Mouse (Mus musculus) forebrain, embryonic 15.5 days (tissue): ENCODE data around the gene Fcrl1. TPM values are rescaled to one million over a fixed set of nuclear protein-coding genes. Genes with fewer than 3 reads are reported as not detected.
A peak's percentile ranks its signal among the peaks of the same experiment; 100 is the strongest.

Experiments
- ATAC-seq: fragments of 200-750 bp; cut with Nextera tagmentation; replicated peaks from 2 replicates; pipeline ENCODE4 v1.8.0; 2017; ENCODE audit warnings: mild to moderate bottlenecking, moderate TSS enrichment, moderate library complexity
- H3K27ac ChIP-seq: fragments of 300-500 bp; sonication (generic); replicated peaks from 2 replicates; pipeline ENCODE4 v1.5.1; 2015; ENCODE audit warnings: mild to moderate bottlenecking, inconsistent platforms
- H3K27me3 ChIP-seq: fragments of 300-500 bp; sonication (generic); 2 replicates; pipeline ENCODE4 v1.6.1; 2015; ENCODE audit warnings: inconsistent platforms
- H3K36me3 ChIP-seq: fragments of 300-500 bp; sonication (generic); 2 replicates; pipeline ENCODE4 v1.6.1; 2015; ENCODE audit warnings: mild to moderate bottlenecking, inconsistent platforms
- H3K4me1 ChIP-seq: fragments of 300-500 bp; sonication (generic); 2 replicates; pipeline ENCODE4 v1.6.1; 2015; ENCODE audit warnings: inconsistent platforms
- H3K4me2 ChIP-seq: fragments of 300-500 bp; sonication (generic); replicated peaks from 2 replicates; pipeline ENCODE4 v1.6.1; 2015; ENCODE audit warnings: mild to moderate bottlenecking, inconsistent platforms
- H3K4me3 ChIP-seq: fragments of 300-500 bp; sonication (generic); 2 replicates; pipeline ENCODE4 v1.5.1; 2015; ENCODE audit warnings: mild to moderate bottlenecking, inconsistent platforms
- H3K9ac ChIP-seq: fragments of 300-500 bp; sonication (generic); replicated peaks from 2 replicates; pipeline ENCODE4 v1.6.1; 2015; ENCODE audit warnings: mild to moderate bottlenecking, inconsistent platforms
- H3K9me3 ChIP-seq: fragments of 300-500 bp; sonication (generic); 2 replicates; pipeline ENCODE4 v1.6.1; 2016; ENCODE audit warnings: inconsistent platforms
- WGBS: fragments of 180-500 bp; shearing (Covaris S2); methylation state at CpG from one replicate; pipeline ENCODE4 v1.1.7; 2015; ENCODE audit warnings: mixed read lengths; 5-methylcytosine and 5-hydroxymethylcytosine counted together
- polyA plus RNA-seq: library from polyadenylated mRNA; unstranded; fragments of >200 nt; fragmentation: Nextera tagmentation; extraction: Ambion mirVana; gene quantifications from 2 replicates; pipeline ENCODE4 v1.2.1, GENCODE M21; 2015

Fcrl1 gene
- polyA plus RNA-seq, 1 experiment from 2014 or later: not detected

- ATAC-seq: no peak
- 70% methylated on average over 7 of the region's 7 CpGs for WGBS
- Histone ChIP-seq H3K4me3 (no peak overlapping the region), H3K27ac (no peak overlapping the region), H3K4me1 (no peaks in the 10 kb centered on the region), H3K4me2 (no peak overlapping the region), H3K9me3 (no peaks in the 10 kb centered on the region), H3K9ac (no peak overlapping the region), H3K36me3 (no peaks in the 10 kb centered on the region), H3K27me3 (no peaks in the 10 kb centered on the region)
These were observed 5.9 kb downstream of the Fcrl1 start for GRCm38 (mm10) chr3:87381806-87382712.

- H3K9ac ChIP-seq: no peak overlapping the region
- no peak overlapping the region for H3K4me3 ChIP-seq
- 95% methylated on average over 3 of the region's 3 CpGs for WGBS
- ATAC-seq: no peak
- no peaks in the 10 kb centered on the region for H3K36me3 ChIP-seq
- no peak overlapping the region for H3K4me2 ChIP-seq
- no peaks in the 10 kb centered on the region for H3K27me3 ChIP-seq
- H3K27ac ChIP-seq: no peak overlapping the region
- no peaks in the 10 kb centered on the region for H3K9me3 ChIP-seq
- H3K4me1 ChIP-seq: no peaks in the 10 kb centered on the region
These were observed 7.1 kb downstream of the Fcrl1 start for GRCm38 (mm10) chr3:87383308-87383707.

- no peak overlapping the region for H3K4me2 ChIP-seq
- H3K36me3 ChIP-seq: no peaks in the 10 kb centered on the region
- no peaks in the 10 kb centered on the region for H3K9me3 ChIP-seq
- H3K9ac ChIP-seq: no peak overlapping the region
- no peak overlapping the region for H3K27ac ChIP-seq
- 88% methylated on average over 9 of the region's 9 CpGs for WGBS
- H3K27me3 ChIP-seq: no peaks in the 10 kb centered on the region
- no peak overlapping the region for H3K4me3 ChIP-seq
- ATAC-seq: no peak
- H3K4me1 ChIP-seq: no peaks in the 10 kb centered on the region
These were observed 8.9 kb downstream of the Fcrl1 start for GRCm38 (mm10) chr3:87385105-87385504.

GRCm38 (mm10) chr3:87390935-87391334 is 14.7 kb downstream of the Fcrl1 start:
- H3K4me1 ChIP-seq: no peaks in the 10 kb centered on the region
- H3K36me3 ChIP-seq: no peaks in the 10 kb centered on the region
- no peaks in the 10 kb centered on the region for H3K27me3 ChIP-seq
- H3K9ac ChIP-seq: no peak overlapping the region
- ATAC-seq: no peak
- H3K27ac ChIP-seq: no peak overlapping the region
- no peak overlapping the region for H3K4me3 ChIP-seq
- no peaks in the 10 kb centered on the region for H3K9me3 ChIP-seq
- H3K4me2 ChIP-seq: no peak overlapping the region
- 73% methylated on average over 1 of the region's 1 CpGs for WGBS

GRCm38 (mm10) chr3:87398809-87399208 is 22.6 kb downstream of the Fcrl1 start:
- H3K9me3 ChIP-seq: no peaks in the 10 kb centered on the region
- no peak overlapping the region for H3K27ac ChIP-seq
- no peak overlapping the region for H3K4me3 ChIP-seq
- no peaks in the 10 kb centered on the region for H3K27me3 ChIP-seq
- H3K9ac ChIP-seq: no peak overlapping the region
- no peaks in the 10 kb centered on the region for H3K4me1 ChIP-seq
- no peak overlapping the region for H3K4me2 ChIP-seq
- no peak for ATAC-seq
- no peaks in the 10 kb centered on the region for H3K36me3 ChIP-seq
- 56% methylated on average over 4 of the region's 4 CpGs for WGBS

- Histone ChIP-seq H3K4me2 (no peak overlapping the region), H3K27me3 (no peaks in the 10 kb centered on the region), H3K36me3 (no peaks in the 10 kb centered on the region), H3K9ac (no peak overlapping the region), H3K27ac (no peak overlapping the region), H3K4me1 (no peaks in the 10 kb centered on the region), H3K9me3 (no peaks in the 10 kb centered on the region), H3K4me3 (no peak overlapping the region)
- WGBS: 90% methylated on average over 4 of the region's 4 CpGs
- no peak for ATAC-seq
These were observed 23.7 kb downstream of the Fcrl1 start for GRCm38 (mm10) chr3:87399906-87400305.

- WGBS: 70% methylated on average over 5 of the region's 5 CpGs
- Histone ChIP-seq H3K9ac (no peak overlapping the region), H3K36me3 (no peaks in the 10 kb centered on the region), H3K4me3 (no peak overlapping the region), H3K9me3 (no peaks in the 10 kb centered on the region), H3K27ac (no peak overlapping the region), H3K4me2 (no peak overlapping the region), H3K4me1 (no peaks in the 10 kb centered on the region), H3K27me3 (no peaks in the 10 kb centered on the region)
- no peak for ATAC-seq
These were observed 25.1 kb downstream of the Fcrl1 start for GRCm38 (mm10) chr3:87401321-87401720.

- H3K4me2 ChIP-seq: no peak overlapping the region
- no peak overlapping the region for H3K27ac ChIP-seq
- WGBS: 25% methylated on average over 4 of the region's 4 CpGs
- no peaks in the 10 kb centered on the region for H3K36me3 ChIP-seq
- ATAC-seq: no peak
- no peaks in the 10 kb centered on the region for H3K9me3 ChIP-seq
- H3K9ac ChIP-seq: no peak overlapping the region
- H3K27me3 ChIP-seq: no peaks in the 10 kb centered on the region
- no peak overlapping the region for H3K4me3 ChIP-seq
- H3K4me1 ChIP-seq: 0 out of 2 replicates have a peak, but pooled peaks cover 3% of the 10 kb centered on the region
These were observed 32.0 kb downstream of the Fcrl1 start for GRCm38 (mm10) chr3:87408171-87408570.

- no peaks in the 10 kb centered on the region for H3K27me3 ChIP-seq
- H3K9me3 ChIP-seq: no peaks in the 10 kb centered on the region
- H3K27ac ChIP-seq: no peak overlapping the region
- no peak overlapping the region for H3K4me2 ChIP-seq
- H3K4me3 ChIP-seq: no peak overlapping the region
- H3K4me1 ChIP-seq: 0 out of 2 replicates have a peak, but pooled peaks cover 3% of the 10 kb centered on the region
- ATAC-seq: no peak
- no peaks in the 10 kb centered on the region for H3K36me3 ChIP-seq
- WGBS: 85% methylated on average over 4 of the region's 4 CpGs
- H3K9ac ChIP-seq: no peak overlapping the region
These were observed 33.2 kb downstream of the Fcrl1 start for GRCm38 (mm10) chr3:87409196-87409935.

GRCm38 (mm10) chr3:87410605-87411004 is 34.4 kb downstream of the Fcrl1 start:
- Histone ChIP-seq H3K9me3 (no peaks in the 10 kb centered on the region), H3K27ac (no peak overlapping the region), H3K9ac (no peak overlapping the region), H3K27me3 (no peaks in the 10 kb centered on the region), H3K4me3 (no peak overlapping the region), H3K36me3 (no peaks in the 10 kb centered on the region), H3K4me2 (no peak overlapping the region), H3K4me1 (0 out of 2 replicates have a peak, but pooled peaks cover 3% of the 10 kb centered on the region)
- no peak for ATAC-seq
- WGBS: 89% methylated on average over 6 of the region's 6 CpGs

- H3K9ac ChIP-seq: no peak overlapping the region
- H3K9me3 ChIP-seq: no peaks in the 10 kb centered on the region
- peak; percentile 71 for ATAC-seq
- no peak overlapping the region for H3K4me3 ChIP-seq
- 14% methylated on average over 12 of the region's 12 CpGs for WGBS
- no peaks in the 10 kb centered on the region for H3K36me3 ChIP-seq
- no peaks in the 10 kb centered on the region for H3K27me3 ChIP-seq
- H3K27ac ChIP-seq: no peak overlapping the region
- 0 out of 2 replicates have a peak, but pooled peaks cover 3% of the 10 kb centered on the region for H3K4me1 ChIP-seq
- no peak overlapping the region for H3K4me2 ChIP-seq
These were observed 35.0 kb downstream of the Fcrl1 start for GRCm38 (mm10) chr3:87411150-87411549.

GRCm38 (mm10) chr3:87420645-87421044 is 44.5 kb downstream of the Fcrl1 start:
- Histone ChIP-seq H3K4me3 (no peak overlapping the region), H3K4me1 (no peaks in the 10 kb centered on the region), H3K27me3 (no peaks in the 10 kb centered on the region), H3K36me3 (no peaks in the 10 kb centered on the region), H3K9me3 (no peaks in the 10 kb centered on the region), H3K4me2 (no peak overlapping the region), H3K27ac (no peak overlapping the region), H3K9ac (no peak overlapping the region)
- WGBS: 58% methylated on average over 1 of the region's 1 CpGs
- no peak for ATAC-seq
